Mouse (Mus musculus) ES-E14 (cell line): ENCODE measurements around the gene Lgals4.

Experiments used
- HCFC1 ChIP-seq: IDR thresholded peaks from 2 replicates; pipeline ENCODE4 v1.6.1; 2012; ENCODE audit warnings: low read length, inconsistent platforms, borderline replicate concordance; ENCODE audit not compliant: insufficient read depth
- MAFK ChIP-seq: IDR thresholded peaks from 2 replicates; pipeline ENCODE4 v1.6.1; 2014; ENCODE audit warnings: mild to moderate bottlenecking, low read depth, low read length, inconsistent platforms; ENCODE audit not compliant: insufficient read depth
- ZNF384 ChIP-seq: IDR thresholded peaks from 2 replicates; pipeline ENCODE4 v1.6.1; 2012; ENCODE audit warnings: low read depth, low read length, inconsistent platforms

DNA sequence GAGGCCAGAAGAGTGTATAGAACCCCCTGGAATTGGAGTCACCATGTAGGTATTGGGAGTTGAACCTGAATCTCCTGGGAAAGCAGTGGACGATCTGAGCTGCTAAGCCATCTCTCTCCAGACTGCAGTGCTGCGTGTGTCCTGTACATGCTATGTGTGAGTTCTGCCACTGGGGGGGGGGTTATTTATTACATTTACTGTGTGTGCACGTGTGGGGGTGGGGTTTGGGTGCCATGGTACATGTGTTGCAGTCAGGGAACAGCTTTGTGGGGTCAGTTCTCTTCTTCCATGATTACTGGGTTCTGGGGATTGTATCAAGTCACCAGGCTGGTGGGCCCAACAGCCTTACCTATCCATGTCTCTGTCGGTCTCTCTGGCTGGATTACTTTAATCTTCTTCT lies 26.8 kb upstream of the Lgals4 start:
- TF ChIP-seq MAFK (no peak), HCFC1 (no peak), ZNF384 (no peak)
